Comparison of ENCODE assay signal across 15 mouse cellular contexts in the genomic region with DNA sequence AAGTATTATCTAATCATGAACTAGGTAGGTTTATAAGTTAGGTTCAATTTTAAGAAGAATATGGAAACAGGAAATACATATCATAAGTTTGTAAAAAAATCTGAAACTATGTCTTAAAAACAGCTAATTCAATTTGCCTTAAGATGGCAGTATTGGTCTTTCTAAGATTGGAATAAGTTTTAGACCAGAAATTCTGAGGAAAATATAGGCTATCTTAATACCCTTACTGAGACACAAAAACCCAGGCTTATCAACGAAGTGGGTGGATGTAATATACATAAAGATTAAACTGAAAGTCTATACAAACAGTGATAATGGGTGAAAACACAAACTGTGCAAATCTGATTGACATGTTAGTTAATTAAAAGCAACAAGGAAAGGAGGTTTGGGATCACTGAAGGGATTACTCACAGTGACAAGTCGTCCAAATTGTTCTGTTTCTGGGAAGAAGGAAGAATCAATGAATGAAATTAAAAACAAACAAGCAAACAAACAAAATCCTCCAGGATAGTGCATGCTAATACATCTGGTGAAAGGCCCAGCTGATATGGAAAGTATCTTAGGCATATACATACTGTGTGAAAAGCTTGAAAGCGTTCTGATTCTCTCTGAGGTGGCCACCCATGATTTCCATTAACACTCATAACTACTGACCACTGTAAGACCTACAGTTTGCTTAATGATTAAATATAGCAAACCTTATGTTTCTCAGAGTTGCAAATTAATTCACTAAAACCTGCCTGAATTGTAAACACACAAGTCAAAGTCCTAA.
A peak's percentile ranks its signal among the peaks of the same experiment; 100 is the strongest.
DNase-seq lines count a peak whose midpoint lies in the region; ATAC-seq and TF ChIP-seq lines count a peak whose summit lies in the region.
"Had no signal": no experiment of that assay in that cellular context is flagged by ENCODE, and none has a peak within 500 bp of the region (broad histone marks: within the 10 kb centered on the region; RNA-seq: fewer than 3 reads in every experiment).

No protein-coding gene starts in this region.

- H3K4me3 ChIP-seq in forebrain, postnatal 0 days (ENCODE audit: low read depth, low read length), result no peak overlapping the region
- H3K4me3 ChIP-seq in forebrain, embryonic 12.5 days (replicated peaks), result no peak overlapping the region
- no peak overlapping the region for H3K4me3 ChIP-seq in lung, embryonic 14.5 days (ENCODE audit: low read depth, low read length)
- H3K4me3 ChIP-seq in hindbrain, embryonic 15.5 days, result no peak overlapping the region

- ATAC-seq in forebrain, postnatal 0 days, result no peak
- ATAC-seq in forebrain, embryonic 12.5 days (ENCODE audit: low FRiP score), result no peak
- ATAC-seq in lung, embryonic 14.5 days (ENCODE audit: insufficient read depth), result peak; percentile 49; the same call in 1 of the 2 replicates
- 0 out of 2 replicates have a peak, but pooled peaks have one; percentile 38 for ATAC-seq in hindbrain, embryonic 15.5 days (ENCODE audit: low FRiP score, low read depth)
- ATAC-seq: Patski had no signal

- no peaks in the 10 kb centered on the region for H3K4me1 ChIP-seq in forebrain, postnatal 0 days (ENCODE audit: insufficient read depth)
- no peaks in the 10 kb centered on the region for H3K4me1 ChIP-seq in forebrain, embryonic 12.5 days
- H3K4me1 ChIP-seq in lung, embryonic 14.5 days (ENCODE audit: insufficient read depth), result no peaks in the 10 kb centered on the region
- H3K4me1 ChIP-seq in hindbrain, embryonic 15.5 days (replicated peaks), result 0 out of 2 replicates have a peak, but pooled peaks cover 5% of the 10 kb centered on the region

- no peak overlapping the region for H3K9ac ChIP-seq in forebrain, postnatal 0 days
- no peak overlapping the region for H3K9ac ChIP-seq in forebrain, embryonic 12.5 days
- H3K9ac ChIP-seq in lung, embryonic 14.5 days, result no peak overlapping the region
- H3K9ac ChIP-seq in hindbrain, embryonic 15.5 days, result no peak overlapping the region

- H3K27me3 ChIP-seq in forebrain, postnatal 0 days (ENCODE audit: insufficient read depth, low read length), result no peaks in the 10 kb centered on the region
- H3K27me3 ChIP-seq in forebrain, embryonic 12.5 days, result no peaks in the 10 kb centered on the region
- no peaks in the 10 kb centered on the region for H3K27me3 ChIP-seq in lung, embryonic 14.5 days (ENCODE audit: insufficient read depth, low read length)
- no peaks in the 10 kb centered on the region for H3K27me3 ChIP-seq in hindbrain, embryonic 15.5 days

- no peaks in the 10 kb centered on the region for H3K36me3 ChIP-seq in forebrain, postnatal 0 days (ENCODE audit: insufficient read depth)
- no peaks in the 10 kb centered on the region for H3K36me3 ChIP-seq in forebrain, embryonic 12.5 days (replicated peaks)
- H3K36me3 ChIP-seq in lung, embryonic 14.5 days (ENCODE audit: insufficient read depth), result no peaks in the 10 kb centered on the region
- no peaks in the 10 kb centered on the region for H3K36me3 ChIP-seq in hindbrain, embryonic 15.5 days

- peak; percentile 70 for DNase-seq in forebrain, postnatal 0 days
- peak; percentile 69 for DNase-seq in lung, embryonic 14.5 days
- no peak for DNase-seq in lung, adult 18-20 months
- DNase-seq in retina, postnatal 1 day, result peak; percentile 27
- no peak for DNase-seq in thymus, postnatal 14 days
- DNase-seq in adrenal gland, postnatal 14 days, result no peak
- DNase-seq: adrenal gland, adult 8-10 months; cerebellum, postnatal 36 days; heart, postnatal 4 days; liver; lung, postnatal 14 days; right cerebral cortex, postnatal 25 days had no signal

- H3K4me2 ChIP-seq in forebrain, postnatal 0 days (ENCODE audit: low read depth), result no peak overlapping the region
- H3K4me2 ChIP-seq in forebrain, embryonic 12.5 days, result no peak overlapping the region
- no peak overlapping the region for H3K4me2 ChIP-seq in lung, embryonic 14.5 days
- no peak overlapping the region for H3K4me2 ChIP-seq in hindbrain, embryonic 15.5 days

- H3K9me3 ChIP-seq in forebrain, postnatal 0 days (ENCODE audit: low read length), result no peaks in the 10 kb centered on the region
- no peaks in the 10 kb centered on the region for H3K9me3 ChIP-seq in forebrain, embryonic 12.5 days
- no peaks in the 10 kb centered on the region for H3K9me3 ChIP-seq in lung, embryonic 14.5 days (ENCODE audit: low read depth, low read length)
- H3K9me3 ChIP-seq in hindbrain, embryonic 15.5 days, result no peaks in the 10 kb centered on the region

- no peak overlapping the region for H3K27ac ChIP-seq in forebrain, postnatal 0 days (ENCODE audit: low read depth, low read length)
- H3K27ac ChIP-seq in forebrain, embryonic 12.5 days, result no peak overlapping the region
- H3K27ac ChIP-seq in lung, embryonic 14.5 days (ENCODE audit: low read depth), result no peak overlapping the region
- no peak overlapping the region for H3K27ac ChIP-seq in hindbrain, embryonic 15.5 days (replicated peaks)

- peak; percentile 45 for TF ChIP-seq CTCF in forebrain, postnatal 0 days (IDR thresholded peaks at IDR 0.05; ENCODE audit: low read depth)
- TF ChIP-seq CTCF in lung, embryonic 14.5 days (IDR thresholded peaks at IDR 0.05; ENCODE audit: low read depth), result no peak

- WGBS in forebrain, postnatal 0 days, result 26% methylated on average over 3 of the region's 3 CpGs
- WGBS in forebrain, embryonic 12.5 days, result 37% methylated on average over 3 of the region's 3 CpGs
- WGBS in lung, embryonic 14.5 days, result 32% methylated on average over 3 of the region's 3 CpGs
- 42% methylated on average over 3 of the region's 3 CpGs for WGBS in hindbrain, embryonic 15.5 days

Comparison
In these comparisons a context has a peak if more than half of its experiments do, and no peak if none do; other contexts are left out.
1. DNase-seq: peak in forebrain, postnatal 0 days (single experiment), lung, embryonic 14.5 days (single experiment) and retina, postnatal 1 day (single experiment); none in lung, adult 18-20 months (0 of 2), thymus, postnatal 14 days (single experiment) and adrenal gland, postnatal 14 days (single experiment).
2. ATAC-seq: peak in lung, embryonic 14.5 days (single experiment) and hindbrain, embryonic 15.5 days (single experiment); none in forebrain, postnatal 0 days (single experiment) and forebrain, embryonic 12.5 days (single experiment).